Mouse (Mus musculus) E14TG2a.4 (cell line): ENCODE results near the gene Fam213b.

Source experiments
- CTCF ChIP-seq: conservative IDR thresholded peaks from 2 replicates; pipeline ENCODE4 v1.5.1; 2014; ENCODE audit warnings: low read length
- NANOG ChIP-seq: IDR thresholded peaks from 2 replicates; pipeline ENCODE4 v1.6.1; 2014; ENCODE audit warnings: borderline replicate concordance, low read length, mixed read lengths

DNA sequence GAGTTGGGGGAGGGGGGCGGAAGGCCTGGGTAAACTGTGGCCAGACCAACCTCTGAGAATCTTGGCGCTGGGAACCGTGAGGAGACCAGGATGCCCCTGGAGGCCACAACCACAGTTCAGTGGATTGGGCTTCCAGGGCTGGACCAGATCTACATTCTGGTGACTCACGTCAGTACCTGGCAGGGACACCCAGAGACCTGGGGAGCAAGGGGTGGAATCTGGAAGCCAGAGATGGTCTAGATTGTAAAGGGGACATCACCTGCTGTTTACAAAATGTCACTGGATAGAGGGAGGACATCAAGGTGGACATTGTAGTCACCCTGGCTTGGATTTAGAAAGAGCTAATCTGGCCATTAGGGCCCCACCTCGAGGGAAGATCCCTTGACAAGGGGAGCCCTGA, 3.4 kb downstream of the Fam213b start:
- TF ChIP-seq CTCF = no peak
- TF ChIP-seq NANOG = no peak
